Mouse (Mus musculus) intestine, embryonic 16.5 days (tissue): Measurements from ENCODE around the gene Zfyve1. TPM values are rescaled to one million over a fixed set of nuclear protein-coding genes. Genes with fewer than 3 reads are reported as not detected.
A peak's percentile ranks its signal among the peaks of the same experiment; 100 is the strongest.

Source experiments
- ATAC-seq: fragments of 200-750 bp; cut with Nextera tagmentation; 2 replicates; pipeline ENCODE4 v1.8.0; 2017; ENCODE audit warnings: moderate TSS enrichment, moderate library complexity
- H3K27ac ChIP-seq: fragments of 300-500 bp; sonication (generic); 2 replicates; pipeline ENCODE4 v1.5.1; 2014; ENCODE audit warnings: mild to moderate bottlenecking, low read length
- H3K27me3 ChIP-seq: fragments of 300-500 bp; sonication (generic); replicated peaks from 2 replicates; pipeline ENCODE4 v1.6.1; 2014; ENCODE audit warnings: low read length, control low read depth, mixed read lengths; ENCODE audit not compliant: control insufficient read depth, insufficient read depth
- H3K36me3 ChIP-seq: fragments of 300-500 bp; sonication (generic); 2 replicates; pipeline ENCODE4 v1.6.1; 2014; ENCODE audit warnings: low read length, control low read depth; ENCODE audit not compliant: control insufficient read depth, insufficient read depth
- H3K4me1 ChIP-seq: fragments of 300-500 bp; sonication (generic); 2 replicates; pipeline ENCODE4 v1.6.1; 2014; ENCODE audit warnings: low read length, control low read depth, mixed read lengths; ENCODE audit not compliant: control insufficient read depth, insufficient read depth
- H3K4me2 ChIP-seq: fragments of 300-500 bp; sonication (generic); 2 replicates; pipeline ENCODE4 v1.6.1; 2014; ENCODE audit warnings: low read depth, low read length, control low read depth
- H3K4me3 ChIP-seq: fragments of 300-500 bp; sonication (generic); 2 replicates; pipeline ENCODE4 v1.5.1; 2014; ENCODE audit warnings: mild to moderate bottlenecking, low read length
- H3K9ac ChIP-seq: fragments of 300-500 bp; sonication (generic); 2 replicates; pipeline ENCODE4 v1.6.1; 2014; ENCODE audit warnings: low read depth, low read length
- H3K9me3 ChIP-seq: fragments of 300-500 bp; sonication (generic); 2 replicates; pipeline ENCODE4 v1.6.1; 2016; ENCODE audit warnings: low read length, control low read depth; ENCODE audit not compliant: control insufficient read depth
- WGBS: fragments of 180-500 bp; shearing (Covaris S2); extraction: QIAGEN DNeasy Blood & Tissue Kit; methylation state at CpG from one replicate; pipeline ENCODE4 v1.1.7; 2014; 5-methylcytosine and 5-hydroxymethylcytosine counted together
- polyA plus RNA-seq: library from polyadenylated mRNA; unstranded; fragments of >200 nt; fragmentation: Nextera tagmentation; extraction: Ambion mirVana; gene quantifications from 2 replicates; pipeline ENCODE4 v1.2.1, GENCODE M21; 2015

Zfyve1 gene
- polyA plus RNA-seq, 1 experiment from 2014 or later = 13.2 TPM

- 0 out of 2 replicates have a peak, but pooled peaks cover 4% of the 10 kb centered on the region for H3K4me1 ChIP-seq
- no peaks in the 10 kb centered on the region for H3K27me3 ChIP-seq
- H3K4me3 ChIP-seq = no peak overlapping the region
- no peak overlapping the region for H3K4me2 ChIP-seq
- no peak overlapping the region for H3K27ac ChIP-seq
- 71% methylated on average over 3 of the region's 3 CpGs for WGBS
- no peaks in the 10 kb centered on the region for H3K36me3 ChIP-seq
- H3K9me3 ChIP-seq = no peaks in the 10 kb centered on the region
- ATAC-seq = no peak
- H3K9ac ChIP-seq = no peak overlapping the region
Observed at GRCm38 (mm10) chr12:83534190-83534589, 62.8 kb downstream of the Zfyve1 start.

- H3K9me3 ChIP-seq = no peaks in the 10 kb centered on the region
- H3K4me3 ChIP-seq = no peak overlapping the region
- H3K27ac ChIP-seq = no peak overlapping the region
- no peaks in the 10 kb centered on the region for H3K36me3 ChIP-seq
- WGBS = 90% methylated on average over 3 of the region's 3 CpGs
- no peak for ATAC-seq
- H3K9ac ChIP-seq = no peak overlapping the region
- no peaks in the 10 kb centered on the region for H3K27me3 ChIP-seq
- peaks cover 7% of the 10 kb centered on the region; the same call in 1 of the 2 replicates for H3K4me1 ChIP-seq
- no peak overlapping the region for H3K4me2 ChIP-seq
Observed at GRCm38 (mm10) chr12:83532966-83533365, 64.1 kb downstream of the Zfyve1 start.

- Histone ChIP-seq H3K4me1 (peaks cover 10% of the 10 kb centered on the region; the same call in 1 of the 2 replicates), H3K9ac (no peak overlapping the region), H3K36me3 (no peaks in the 10 kb centered on the region), H3K27ac (no peak overlapping the region), H3K9me3 (no peaks in the 10 kb centered on the region), H3K4me3 (no peak overlapping the region), H3K4me2 (no peak overlapping the region), H3K27me3 (no peaks in the 10 kb centered on the region)
- ATAC-seq = peak; percentile 46; the same call in 1 of the 2 replicates
- 74% methylated on average over 6 of the region's 6 CpGs for WGBS
Observed at GRCm38 (mm10) chr12:83531992-83532391, 65.0 kb downstream of the Zfyve1 start.

GRCm38 (mm10) chr12:83528665-83529064, 68.4 kb downstream of the Zfyve1 start:
- no peaks in the 10 kb centered on the region for H3K27me3 ChIP-seq
- H3K36me3 ChIP-seq = no peaks in the 10 kb centered on the region
- 86% methylated on average over 5 of the region's 5 CpGs for WGBS
- H3K27ac ChIP-seq = no peak overlapping the region
- H3K4me2 ChIP-seq = no peak overlapping the region
- H3K4me3 ChIP-seq = no peak overlapping the region
- H3K9ac ChIP-seq = no peak overlapping the region
- no peak for ATAC-seq
- H3K9me3 ChIP-seq = no peaks in the 10 kb centered on the region
- H3K4me1 ChIP-seq = peaks cover 16% of the 10 kb centered on the region

- H3K27ac ChIP-seq = no peak overlapping the region
- H3K27me3 ChIP-seq = no peaks in the 10 kb centered on the region
- no peaks in the 10 kb centered on the region for H3K36me3 ChIP-seq
- H3K4me1 ChIP-seq = peaks cover 16% of the 10 kb centered on the region
- 70% methylated on average over 6 of the region's 6 CpGs for WGBS
- no peak overlapping the region for H3K9ac ChIP-seq
- H3K4me3 ChIP-seq = no peak overlapping the region
- no peak for ATAC-seq
- no peaks in the 10 kb centered on the region for H3K9me3 ChIP-seq
- H3K4me2 ChIP-seq = no peak overlapping the region
Observed at GRCm38 (mm10) chr12:83527816-83528215, 69.2 kb downstream of the Zfyve1 start.

- Histone ChIP-seq H3K9me3 (no peaks in the 10 kb centered on the region), H3K4me3 (no peak overlapping the region), H3K27me3 (no peaks in the 10 kb centered on the region), H3K36me3 (no peaks in the 10 kb centered on the region), H3K27ac (no peak overlapping the region; the same call in 1 of the 2 replicates), H3K4me1 (peaks cover 17% of the 10 kb centered on the region), H3K9ac (no peak overlapping the region), H3K4me2 (no peak overlapping the region)
- 63% methylated on average over 18 of the region's 18 CpGs for WGBS
- ATAC-seq = peak; percentile 72
Observed at GRCm38 (mm10) chr12:83525822-83526544, 71.0 kb downstream of the Zfyve1 start.

- Histone ChIP-seq H3K9ac (no peak overlapping the region), H3K27ac (no peak overlapping the region), H3K4me3 (no peak overlapping the region), H3K9me3 (no peaks in the 10 kb centered on the region), H3K36me3 (no peaks in the 10 kb centered on the region), H3K27me3 (no peaks in the 10 kb centered on the region), H3K4me2 (no peak overlapping the region), H3K4me1 (peaks cover 21% of the 10 kb centered on the region)
- no peak for ATAC-seq
- WGBS = 84% methylated on average over 5 of the region's 5 CpGs
Observed at GRCm38 (mm10) chr12:83524329-83524728, 72.7 kb downstream of the Zfyve1 start.

- Histone ChIP-seq H3K4me2 (no peak overlapping the region), H3K27me3 (no peaks in the 10 kb centered on the region), H3K4me1 (peaks cover 21% of the 10 kb centered on the region), H3K27ac (no peak overlapping the region), H3K36me3 (no peaks in the 10 kb centered on the region), H3K4me3 (no peak overlapping the region), H3K9ac (no peak overlapping the region), H3K9me3 (no peaks in the 10 kb centered on the region)
- 63% methylated on average over 4 of the region's 4 CpGs for WGBS
- ATAC-seq = no peak
Observed at GRCm38 (mm10) chr12:83523892-83524291, 73.1 kb downstream of the Zfyve1 start.

- Histone ChIP-seq H3K36me3 (no peaks in the 10 kb centered on the region), H3K4me3 (no peak overlapping the region), H3K4me1 (peaks cover 18% of the 10 kb centered on the region), H3K27me3 (no peaks in the 10 kb centered on the region), H3K4me2 (no peak overlapping the region), H3K9ac (no peak overlapping the region), H3K9me3 (no peaks in the 10 kb centered on the region), H3K27ac (no peak overlapping the region)
- no peak for ATAC-seq
- WGBS = 84% methylated on average over 6 of the region's 6 CpGs
Observed at GRCm38 (mm10) chr12:83523056-83523455, 74.0 kb downstream of the Zfyve1 start.
